15 mouse cellular contexts compared by ENCODE assay signal in the genomic region with DNA sequence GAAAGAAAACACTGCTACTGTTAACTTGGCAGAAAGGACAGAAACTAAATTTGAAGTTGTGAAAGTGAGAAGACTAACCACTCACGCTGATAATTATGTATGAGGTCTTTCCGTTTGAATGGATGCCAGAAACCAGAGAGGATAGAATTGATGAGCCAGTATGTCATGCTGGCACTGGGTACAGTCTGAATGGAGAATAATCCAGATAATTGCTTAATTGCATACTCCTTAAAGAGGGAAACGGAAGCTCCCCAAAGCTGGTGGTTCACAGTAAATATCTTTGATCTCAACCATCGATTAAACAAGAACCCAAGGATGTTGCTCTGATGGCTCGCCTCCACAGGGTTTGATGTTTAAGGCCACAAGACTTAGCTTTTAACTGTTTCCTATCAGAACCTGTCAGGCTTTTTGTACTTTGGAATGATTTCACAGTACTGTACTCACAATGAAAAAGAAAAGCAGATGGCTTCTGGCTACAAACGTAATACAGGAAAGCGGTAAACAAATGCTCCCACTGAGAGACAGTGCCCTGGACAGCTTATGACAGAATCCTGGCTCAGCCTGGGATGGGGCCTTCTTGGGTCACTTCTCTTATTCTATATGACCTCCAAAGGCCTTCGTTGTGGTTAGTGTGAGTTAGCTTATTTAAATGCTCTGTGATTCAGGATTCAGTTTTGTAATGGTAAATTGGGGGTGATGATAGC.
DNase-seq lines count a peak whose midpoint lies in the region; ATAC-seq lines count a peak whose summit lies in the region.
"Had no signal": no experiment of that assay in that cellular context is flagged by ENCODE, and none has a peak within 500 bp of the region (broad histone marks: within the 10 kb centered on the region; RNA-seq: fewer than 3 reads in every experiment).

No protein-coding gene starts in this region.

- peak; percentile 87 for DNase-seq in forebrain, embryonic 14.5 days (ENCODE audit: low spot score)
- no peak for DNase-seq in forebrain, embryonic 11.5 days (ENCODE audit: low spot score)
- no peak for DNase-seq in neural tube, embryonic 10.5 days (ENCODE audit: extremely low spot score, low spot score)
- peak; percentile 39 to 44 for DNase-seq in cerebellum, postnatal 25 days
- no peak for DNase-seq in spleen, postnatal 14 days (ENCODE audit: low spot score in 2 of 2)
- no peak for DNase-seq in testis, postnatal 14 days (ENCODE audit: low spot score)
- DNase-seq: adrenal gland, adult 8-10 months; gastrocnemius, postnatal 25 days; spleen, adult 18-20 months had no signal

- H3K4me2 ChIP-seq in forebrain, embryonic 14.5 days (ENCODE audit: low read length) = no peak overlapping the region
- no peak overlapping the region for H3K4me2 ChIP-seq in forebrain, embryonic 11.5 days (ENCODE audit: low read depth, low read length, severe bottlenecking)
- no peak overlapping the region for H3K4me2 ChIP-seq in neural tube, embryonic 13.5 days
- H3K4me2 ChIP-seq in kidney, embryonic 15.5 days = no peak overlapping the region
- H3K4me2 ChIP-seq: heart, embryonic 12.5 days; limb, embryonic 12.5 days; midbrain, embryonic 11.5 days; neural tube, embryonic 12.5 days had no signal

- peaks cover 12% of the 10 kb centered on the region; the same call in 1 of the 2 replicates for H3K4me1 ChIP-seq in forebrain, embryonic 14.5 days (ENCODE audit: control insufficient read depth, insufficient read depth, low read length)
- no peaks in the 10 kb centered on the region for H3K4me1 ChIP-seq in forebrain, embryonic 11.5 days (replicated peaks; ENCODE audit: control insufficient read depth, insufficient read depth, low read length)
- peaks cover 21% of the 10 kb centered on the region for H3K4me1 ChIP-seq in neural tube, embryonic 13.5 days (replicated peaks)
- no peaks in the 10 kb centered on the region for H3K4me1 ChIP-seq in kidney, embryonic 15.5 days
- H3K4me1 ChIP-seq: heart, embryonic 12.5 days; neural tube, embryonic 12.5 days had no signal

- H3K36me3 ChIP-seq in forebrain, embryonic 14.5 days (ENCODE audit: control insufficient read depth, insufficient read depth, low read length) = no peaks in the 10 kb centered on the region
- H3K36me3 ChIP-seq in forebrain, embryonic 11.5 days (ENCODE audit: control insufficient read depth, insufficient read depth, low read length) = no peaks in the 10 kb centered on the region
- no peaks in the 10 kb centered on the region for H3K36me3 ChIP-seq in neural tube, embryonic 13.5 days
- no peaks in the 10 kb centered on the region for H3K36me3 ChIP-seq in kidney, embryonic 15.5 days
- H3K36me3 ChIP-seq: heart, embryonic 12.5 days; limb, embryonic 12.5 days; neural tube, embryonic 12.5 days had no signal

- H3K27me3 ChIP-seq in forebrain, embryonic 14.5 days (replicated peaks; ENCODE audit: control insufficient read depth, insufficient read depth, low read length) = no peaks in the 10 kb centered on the region
- no peaks in the 10 kb centered on the region for H3K27me3 ChIP-seq in forebrain, embryonic 11.5 days (ENCODE audit: control insufficient read depth, insufficient read depth, low read length)
- no peaks in the 10 kb centered on the region for H3K27me3 ChIP-seq in neural tube, embryonic 13.5 days
- no peaks in the 10 kb centered on the region for H3K27me3 ChIP-seq in kidney, embryonic 15.5 days
- H3K27me3 ChIP-seq: heart, embryonic 12.5 days; limb, embryonic 12.5 days; neural tube, embryonic 12.5 days had no signal

- ATAC-seq in forebrain, embryonic 14.5 days = peak; percentile 82; the same call in 1 of the 2 replicates
- no peak for ATAC-seq in forebrain, embryonic 11.5 days (replicated peaks; ENCODE audit: low FRiP score)
- no peak; the same call in 1 of the 2 replicates for ATAC-seq in neural tube, embryonic 13.5 days (ENCODE audit: low read depth)
- no peak for ATAC-seq in kidney, embryonic 15.5 days (replicated peaks; ENCODE audit: low FRiP score)

- H3K9me3 ChIP-seq in forebrain, embryonic 14.5 days (replicated peaks; ENCODE audit: control insufficient read depth, low read length) = no peaks in the 10 kb centered on the region
- no peaks in the 10 kb centered on the region for H3K9me3 ChIP-seq in forebrain, embryonic 11.5 days (ENCODE audit: control insufficient read depth, low read length)
- H3K9me3 ChIP-seq in neural tube, embryonic 13.5 days = no peaks in the 10 kb centered on the region
- no peaks in the 10 kb centered on the region for H3K9me3 ChIP-seq in kidney, embryonic 15.5 days (replicated peaks)
- H3K9me3 ChIP-seq: heart, embryonic 12.5 days; limb, embryonic 12.5 days; neural tube, embryonic 12.5 days had no signal

- 24% methylated on average over 8 of the region's 8 CpGs for WGBS in forebrain, embryonic 14.5 days
- WGBS in forebrain, embryonic 11.5 days = 77% methylated on average over 8 of the region's 8 CpGs
- WGBS in neural tube, embryonic 13.5 days = 40% methylated on average over 8 of the region's 8 CpGs
- WGBS in kidney, embryonic 15.5 days = 64% methylated on average over 8 of the region's 8 CpGs

- H3K27ac ChIP-seq in forebrain, embryonic 14.5 days (ENCODE audit: low read depth, low read length) = peak overlapping the region; percentile 2; the same call in 1 of the 2 replicates
- no peak overlapping the region for H3K27ac ChIP-seq in forebrain, embryonic 11.5 days (ENCODE audit: low read depth, low read length)
- H3K27ac ChIP-seq in neural tube, embryonic 13.5 days (replicated peaks) = peak overlapping the region; percentile 38; the same call in 1 of the 2 replicates
- no peak overlapping the region for H3K27ac ChIP-seq in kidney, embryonic 15.5 days
- H3K27ac ChIP-seq: limb, embryonic 12.5 days; neural tube, embryonic 12.5 days had no signal

- H3K4me3 ChIP-seq in forebrain, embryonic 14.5 days (ENCODE audit: low read depth, low read length) = no peak overlapping the region
- H3K4me3 ChIP-seq in forebrain, embryonic 11.5 days (ENCODE audit: low read depth, low read length) = no peak overlapping the region
- H3K4me3 ChIP-seq in neural tube, embryonic 13.5 days = no peak overlapping the region
- no peak overlapping the region for H3K4me3 ChIP-seq in kidney, embryonic 15.5 days (replicated peaks)
- H3K4me3 ChIP-seq: heart, embryonic 12.5 days; limb, embryonic 12.5 days; neural tube, embryonic 12.5 days had no signal

- H3K9ac ChIP-seq in forebrain, embryonic 14.5 days (ENCODE audit: low read length) = no peak overlapping the region
- no peak overlapping the region for H3K9ac ChIP-seq in forebrain, embryonic 11.5 days (ENCODE audit: low read length)
- no peak overlapping the region for H3K9ac ChIP-seq in neural tube, embryonic 13.5 days
- H3K9ac ChIP-seq in kidney, embryonic 15.5 days = no peak overlapping the region
- H3K9ac ChIP-seq: heart, embryonic 12.5 days; limb, embryonic 12.5 days; neural tube, embryonic 12.5 days had no signal

Comparison
In these comparisons a context has a peak if more than half of its experiments do, and no peak if none do; other contexts are left out.
1. DNase-seq: peak in forebrain, embryonic 14.5 days (single experiment) and cerebellum, postnatal 25 days (2 of 2); none in forebrain, embryonic 11.5 days (single experiment), neural tube, embryonic 10.5 days (single experiment), spleen, postnatal 14 days (0 of 2) and testis, postnatal 14 days (single experiment).
2. H3K27ac ChIP-seq: peak in forebrain, embryonic 14.5 days (single experiment) and neural tube, embryonic 13.5 days (single experiment); none in forebrain, embryonic 11.5 days (single experiment) and kidney, embryonic 15.5 days (single experiment).